ENCODE assay signal across 10 mouse cellular contexts in the genomic region with DNA sequence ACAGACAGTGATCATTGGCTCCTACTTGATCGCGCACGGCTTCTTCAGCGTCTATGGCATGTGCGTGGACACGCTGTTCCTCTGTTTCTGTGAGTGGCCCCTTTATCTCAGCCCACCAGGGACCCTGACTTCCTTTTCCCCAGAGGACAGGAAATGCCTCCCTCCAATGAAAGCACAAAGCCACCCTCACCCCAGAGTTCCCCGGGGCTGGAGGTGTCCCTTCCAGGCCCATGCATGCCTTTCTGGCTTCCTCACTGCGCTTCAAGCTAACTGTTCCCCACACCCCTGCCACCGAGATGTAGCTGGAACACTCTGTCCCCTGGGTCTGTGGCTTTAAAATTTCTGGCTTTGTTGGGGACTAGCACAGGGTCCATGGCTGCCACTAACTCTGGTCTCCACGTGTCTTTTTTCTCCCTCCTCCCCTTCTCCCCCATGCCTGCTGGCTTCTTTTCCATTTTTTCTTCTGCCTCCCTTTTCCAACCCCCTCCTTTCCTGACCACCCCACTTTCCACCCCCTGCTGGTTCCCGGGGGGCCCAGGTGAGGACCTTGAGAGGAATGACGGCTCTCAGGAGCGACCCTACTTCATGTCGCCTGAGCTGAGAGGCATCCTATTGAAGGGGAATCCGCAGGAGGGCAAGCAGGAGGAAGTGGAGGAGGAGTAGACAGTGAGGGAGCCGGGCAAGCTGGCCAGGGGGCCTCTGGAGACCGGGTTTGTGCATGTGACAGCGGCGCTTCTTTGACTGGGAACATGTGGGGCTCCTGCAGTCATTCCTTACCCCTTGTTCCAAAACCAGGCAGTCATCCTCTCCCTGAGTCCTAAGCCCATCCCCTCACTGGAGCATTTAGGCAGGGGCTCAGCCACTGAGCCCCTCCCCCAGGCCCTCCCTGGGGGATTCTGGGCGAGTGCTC. TPM values are rescaled to one million over a fixed set of nuclear protein-coding genes. Genes with fewer than 3 reads are reported as not detected.
DNase-seq lines count a peak whose midpoint lies in the region; ATAC-seq and TF ChIP-seq lines count a peak whose summit lies in the region.
"Had no signal": no experiment of that assay in that cellular context is flagged by ENCODE, and none has a peak within 500 bp of the region (broad histone marks: within the 10 kb centered on the region; RNA-seq: fewer than 3 reads in every experiment).

No protein-coding gene starts in this region.

- no peak for TF ChIP-seq CTCF in lung, adult 2 months (IDR thresholded peaks at IDR 0.05; ENCODE audit: insufficient read depth, low read length)

- no peak for ATAC-seq in lung, embryonic 15.5 days (ENCODE audit: borderline replicate concordance, extremely low read depth, low FRiP score, low TSS enrichment)
- no peak for ATAC-seq in hindbrain, embryonic 13.5 days (ENCODE audit: low FRiP score)

- peak overlapping the region; percentile 13; the same call in 1 of the 2 replicates for H3K9ac ChIP-seq in lung, embryonic 15.5 days
- H3K9ac ChIP-seq in hindbrain, embryonic 13.5 days = peak overlapping the region; percentile 49; the same call in 1 of the 2 replicates

- DNase-seq in lung, adult 2 months = no peak
- DNase-seq in embryo, embryonic 9.5 days (ENCODE audit: extremely low spot score) = peak; percentile 21
- peak; percentile 37 for DNase-seq in lung, postnatal 25 days (ENCODE audit: low spot score)
- DNase-seq in layer of hippocampus, adult 18-20 months (ENCODE audit: low spot score in 2 of 2) = no peak
- DNase-seq in adrenal gland, adult 8-10 months = no peak
- no peak for DNase-seq in layer of hippocampus, postnatal 25 days (ENCODE audit: extremely low spot score in 1 of 2, low spot score in 1 of 2)
- DNase-seq: right cerebral cortex, adult 18-20 months had no signal

- peak overlapping the region; percentile 50 for H3K27ac ChIP-seq in lung, embryonic 15.5 days
- H3K27ac ChIP-seq in hindbrain, embryonic 13.5 days = peak overlapping the region; percentile 13; the same call in 1 of the 2 replicates
- H3K27ac ChIP-seq: layer of hippocampus, adult 2 months had no signal

- no peak for TF ChIP-seq POLR2A in lung, adult 2 months (IDR thresholded peaks at IDR 0.05; ENCODE audit: borderline replicate concordance, extremely low read depth, low read depth, low read length)

- H3K36me3 ChIP-seq in lung, embryonic 15.5 days = peaks cover 61% of the 10 kb centered on the region
- peaks cover 71% of the 10 kb centered on the region for H3K36me3 ChIP-seq in hindbrain, embryonic 13.5 days

- H3K4me3 ChIP-seq in lung, embryonic 15.5 days = no peak overlapping the region
- no peak overlapping the region for H3K4me3 ChIP-seq in lung, adult 2 months (replicated peaks; ENCODE audit: extremely low read depth, low read depth, low read length)
- H3K4me3 ChIP-seq in hindbrain, embryonic 13.5 days = no peak overlapping the region
- H3K4me3 ChIP-seq: layer of hippocampus, adult 2 months had no signal

- no peak overlapping the region for H3K4me2 ChIP-seq in lung, embryonic 15.5 days
- no peak overlapping the region for H3K4me2 ChIP-seq in hindbrain, embryonic 13.5 days

- no peaks in the 10 kb centered on the region for H3K27me3 ChIP-seq in lung, embryonic 15.5 days
- no peaks in the 10 kb centered on the region for H3K27me3 ChIP-seq in hindbrain, embryonic 13.5 days

- H3K9me3 ChIP-seq in lung, embryonic 15.5 days = no peaks in the 10 kb centered on the region
- H3K9me3 ChIP-seq in hindbrain, embryonic 13.5 days = no peaks in the 10 kb centered on the region

- peaks cover 9% of the 10 kb centered on the region for H3K4me1 ChIP-seq in lung, embryonic 15.5 days
- H3K4me1 ChIP-seq in lung, adult 2 months (ENCODE audit: control insufficient read depth, insufficient read depth, low read length) = no peaks in the 10 kb centered on the region; the same call in 1 of the 2 replicates
- H3K4me1 ChIP-seq in hindbrain, embryonic 13.5 days (replicated peaks) = peaks cover 11% of the 10 kb centered on the region

- 39% methylated on average over 20 of the region's 20 CpGs for WGBS in lung, embryonic 15.5 days
- 35% methylated on average over 20 of the region's 20 CpGs for WGBS in lung, adult 2 months
- 39% methylated on average over 20 of the region's 20 CpGs for WGBS in hindbrain, embryonic 13.5 days

RNA-seq across cellular contexts. Expression of a gene that starts 15.0 kb away (rescaled TPM):
- 195 and 198 TPM in 2 replicates for polyA plus RNA-seq in lung, embryonic 15.5 days (2015; fragmentation: Nextera tagmentation; extraction: Ambion mirVana)
- 31.8 and 35.2 TPM in 2 replicates for polyA plus RNA-seq in lung, adult 2 months (2012; rRNA removed)
- polyA plus RNA-seq in hindbrain, embryonic 13.5 days (2015; fragmentation: Nextera tagmentation; extraction: Ambion mirVana) = 253 and 276 TPM in 2 replicates
- total RNA-seq in layer of hippocampus, adult 18-20 months (2021) = 100 to 1,000 TPM in 1 of 2 experiments, 10 to 100 TPM in 1; 99.2 to 101 TPM
- total RNA-seq in adrenal gland, adult 8-10 months (2022) = 10 to 100 TPM; 47.3 to 86.4 (median 66.0) TPM
- 10 to 100 TPM; 85.6 to 92.6 TPM for total RNA-seq in layer of hippocampus, postnatal 25 days (2021)

RNA-seq across cellular contexts. Expression of a gene that starts 32.2 kb away (rescaled TPM):
- 129 and 146 TPM in 2 replicates for polyA plus RNA-seq in lung, embryonic 15.5 days (2015; fragmentation: Nextera tagmentation; extraction: Ambion mirVana)
- polyA plus RNA-seq in lung, adult 2 months (2012; rRNA removed) = 192 and 271 TPM in 2 replicates
- 68.1 and 73.8 TPM in 2 replicates for polyA plus RNA-seq in hindbrain, embryonic 13.5 days (2015; fragmentation: Nextera tagmentation; extraction: Ambion mirVana)
- total RNA-seq in layer of hippocampus, adult 18-20 months (2021) = 10 to 100 TPM; 44.7 to 48.0 TPM
- total RNA-seq in adrenal gland, adult 8-10 months (2022) = 100 to 1,000 TPM in 1 of 4 experiments, 10 to 100 TPM in 3; 39.0 to 103 (median 67.3) TPM
- total RNA-seq in layer of hippocampus, postnatal 25 days (2021) = 10 to 100 TPM; 50.8 to 54.6 TPM

RNA-seq across cellular contexts. Expression of a gene that starts 40.6 kb away (rescaled TPM):
- polyA plus RNA-seq in lung, embryonic 15.5 days (2015; fragmentation: Nextera tagmentation; extraction: Ambion mirVana) = 52.2 and 53.3 TPM in 2 replicates
- 21.4 and 33.9 TPM in 2 replicates for polyA plus RNA-seq in lung, adult 2 months (2012; rRNA removed)
- 0.62 and 0.71 TPM in 2 replicates for polyA plus RNA-seq in hindbrain, embryonic 13.5 days (2015; fragmentation: Nextera tagmentation; extraction: Ambion mirVana)
- under 1 TPM; 0.18 to 0.30 TPM for total RNA-seq in layer of hippocampus, adult 18-20 months (2021)
- total RNA-seq in adrenal gland, adult 8-10 months (2022) = under 1 TPM in 1 of 4 experiments, not detected in 3; 0.23 TPM
- under 1 TPM; 0.42 to 0.73 TPM for total RNA-seq in layer of hippocampus, postnatal 25 days (2021)

RNA-seq across cellular contexts. Expression of a gene that starts 58.9 kb away (rescaled TPM):
- polyA plus RNA-seq in lung, embryonic 15.5 days (2015; fragmentation: Nextera tagmentation; extraction: Ambion mirVana) = 42.4 and 43.7 TPM in 2 replicates
- polyA plus RNA-seq in lung, adult 2 months (2012; rRNA removed) = 27.7 and 29.5 TPM in 2 replicates
- 50.6 and 54.0 TPM in 2 replicates for polyA plus RNA-seq in hindbrain, embryonic 13.5 days (2015; fragmentation: Nextera tagmentation; extraction: Ambion mirVana)
- total RNA-seq in layer of hippocampus, adult 18-20 months (2021) = 10 to 100 TPM; 26.0 to 36.4 TPM
- total RNA-seq in adrenal gland, adult 8-10 months (2022) = 10 to 100 TPM; 18.2 to 23.4 (median 19.0) TPM
- 10 to 100 TPM; 21.4 to 31.6 TPM for total RNA-seq in layer of hippocampus, postnatal 25 days (2021)

Comparison
In these comparisons a context has a peak if more than half of its experiments do, and no peak if none do; other contexts are left out.
1. DNase-seq: peak in embryo, embryonic 9.5 days (single experiment) and lung, postnatal 25 days (single experiment); none in lung, adult 2 months (single experiment), layer of hippocampus, adult 18-20 months (0 of 2), adrenal gland, adult 8-10 months (single experiment) and layer of hippocampus, postnatal 25 days (0 of 2).